Mouse (Mus musculus): ENCODE measurements around the gene Kif26b. TPM values are rescaled to one million over a fixed set of nuclear protein-coding genes. Genes with fewer than 3 reads are reported as not detected.

The Kif26b gene
- total and polyA plus RNA-seq, 2 experiments from 2014 or later = 3.4 to 33.7 TPM

- H3K36me3 ChIP-seq (ENCODE audit: insufficient read depth) = no peaks in the 10 kb centered on the region
- ATAC-seq (no peak), DNase-seq (no peak)
- H3K4me2 ChIP-seq (ENCODE audit: low read depth) = no peak overlapping the region
- H3K9me3 ChIP-seq (ENCODE audit: low read length) = no peaks in the 10 kb centered on the region
- H3K27ac ChIP-seq (ENCODE audit: low read depth, low read length) = no peak overlapping the region
- no peak overlapping the region for H3K9ac ChIP-seq
- TF ChIP-seq CTCF (IDR thresholded peaks at IDR 0.05; ENCODE audit: low read depth) = no peak
- no peaks in the 10 kb centered on the region for H3K4me1 ChIP-seq (ENCODE audit: insufficient read depth)
- no peaks in the 10 kb centered on the region for H3K27me3 ChIP-seq (ENCODE audit: insufficient read depth, low read length)
- WGBS = 89% methylated on average over 2 of the region's 2 CpGs
- H3K4me3 ChIP-seq (ENCODE audit: low read depth, low read length) = no peak overlapping the region
These were observed 208.0 kb downstream of the Kif26b start for GRCm38 (mm10) chr1:178736931-178737330.

- no peaks in the 10 kb centered on the region for H3K9me3 ChIP-seq (ENCODE audit: low read length)
- no peak for DNase-seq
- H3K4me2 ChIP-seq (ENCODE audit: low read depth) = no peak overlapping the region
- no peaks in the 10 kb centered on the region for H3K27me3 ChIP-seq (ENCODE audit: insufficient read depth, low read length)
- no peak for TF ChIP-seq CTCF (IDR thresholded peaks at IDR 0.05; ENCODE audit: low read depth)
- H3K36me3 ChIP-seq (ENCODE audit: insufficient read depth) = no peaks in the 10 kb centered on the region
- H3K4me1 ChIP-seq (ENCODE audit: insufficient read depth) = 0 out of 2 replicates have a peak, but pooled peaks cover 7% of the 10 kb centered on the region
- H3K9ac ChIP-seq = no peak overlapping the region
- ATAC-seq = no peak
- H3K4me3 ChIP-seq (ENCODE audit: low read depth, low read length) = no peak overlapping the region
- WGBS = 83% methylated on average over 5 of the region's 5 CpGs
- H3K27ac ChIP-seq (ENCODE audit: low read depth, low read length) = no peak overlapping the region
These were observed 214.9 kb downstream of the Kif26b start for GRCm38 (mm10) chr1:178743820-178744219.

GRCm38 (mm10) chr1:178744526-178744925 lies 215.6 kb downstream of the Kif26b start:
- Histone ChIP-seq H3K9me3 (ENCODE audit: low read length) (no peaks in the 10 kb centered on the region), H3K4me2 (ENCODE audit: low read depth) (no peak overlapping the region), H3K4me1 (ENCODE audit: insufficient read depth) (0 out of 2 replicates have a peak, but pooled peaks cover 7% of the 10 kb centered on the region), H3K4me3 (ENCODE audit: low read depth, low read length) (no peak overlapping the region), H3K27ac (ENCODE audit: low read depth, low read length) (no peak overlapping the region), H3K27me3 (ENCODE audit: insufficient read depth, low read length) (no peaks in the 10 kb centered on the region), H3K36me3 (ENCODE audit: insufficient read depth) (no peaks in the 10 kb centered on the region), H3K9ac (no peak overlapping the region)
- no peak for ATAC-seq
- WGBS = 62% methylated on average over 7 of the region's 7 CpGs
- no peak for DNase-seq
- no peak for TF ChIP-seq CTCF (IDR thresholded peaks at IDR 0.05; ENCODE audit: low read depth)

- WGBS = 39% methylated on average over 6 of the region's 6 CpGs
These were observed 216.0 kb downstream of the Kif26b start for GRCm38 (mm10) chr1:178744961-178745360.

GRCm38 (mm10) chr1:178745471-178745870 lies 216.5 kb downstream of the Kif26b start:
- H3K27me3 ChIP-seq (ENCODE audit: insufficient read depth, low read length) = no peaks in the 10 kb centered on the region
- no peak for DNase-seq
- no peak overlapping the region for H3K9ac ChIP-seq
- no peaks in the 10 kb centered on the region for H3K36me3 ChIP-seq (ENCODE audit: insufficient read depth)
- no peak overlapping the region for H3K27ac ChIP-seq (ENCODE audit: low read depth, low read length)
- no peak overlapping the region for H3K4me3 ChIP-seq (ENCODE audit: low read depth, low read length)
- no peak for TF ChIP-seq CTCF (IDR thresholded peaks at IDR 0.05; ENCODE audit: low read depth)
- ATAC-seq = no peak
- no peaks in the 10 kb centered on the region for H3K9me3 ChIP-seq (ENCODE audit: low read length)
- no peak overlapping the region for H3K4me2 ChIP-seq (ENCODE audit: low read depth)
- 60% methylated on average over 6 of the region's 6 CpGs for WGBS
- 0 out of 2 replicates have a peak, but pooled peaks cover 7% of the 10 kb centered on the region for H3K4me1 ChIP-seq (ENCODE audit: insufficient read depth)

More at GRCm38 (mm10) chr1:178744961-178745360, 216.0 kb downstream of the Kif26b start:
- H3K36me3 ChIP-seq (ENCODE audit: insufficient read depth) = no peaks in the 10 kb centered on the region
- H3K27ac ChIP-seq (ENCODE audit: low read depth, low read length) = no peak overlapping the region
- no peaks in the 10 kb centered on the region for H3K27me3 ChIP-seq (ENCODE audit: insufficient read depth, low read length)
- H3K9ac ChIP-seq = no peak overlapping the region
- 0 out of 2 replicates have a peak, but pooled peaks cover 7% of the 10 kb centered on the region for H3K4me1 ChIP-seq (ENCODE audit: insufficient read depth)
- ATAC-seq (no peak), DNase-seq (no peak)
- no peak overlapping the region for H3K4me2 ChIP-seq (ENCODE audit: low read depth)
- H3K4me3 ChIP-seq (ENCODE audit: low read depth, low read length) = no peak overlapping the region
- H3K9me3 ChIP-seq (ENCODE audit: low read length) = no peaks in the 10 kb centered on the region
- TF ChIP-seq CTCF (IDR thresholded peaks at IDR 0.05; ENCODE audit: low read depth) = no peak

- no peak for TF ChIP-seq CTCF (IDR thresholded peaks at IDR 0.05; ENCODE audit: low read depth)
- 43% methylated on average over 13 of the region's 13 CpGs for WGBS
- Histone ChIP-seq H3K4me2 (ENCODE audit: low read depth) (no peak overlapping the region), H3K27me3 (ENCODE audit: insufficient read depth, low read length) (no peaks in the 10 kb centered on the region), H3K4me1 (ENCODE audit: insufficient read depth) (0 out of 2 replicates have a peak, but pooled peaks cover 7% of the 10 kb centered on the region), H3K9me3 (ENCODE audit: low read length) (no peaks in the 10 kb centered on the region), H3K27ac (ENCODE audit: low read depth, low read length) (no peak overlapping the region), H3K4me3 (ENCODE audit: low read depth, low read length) (no peak overlapping the region), H3K36me3 (ENCODE audit: insufficient read depth) (no peaks in the 10 kb centered on the region), H3K9ac (no peak overlapping the region)
- ATAC-seq = no peak
- DNase-seq = no peak
These were observed 218.6 kb downstream of the Kif26b start for GRCm38 (mm10) chr1:178747279-178748221.

GRCm38 (mm10) chr1:178748222-178748600 lies 219.3 kb downstream of the Kif26b start:
- Histone ChIP-seq H3K4me1 (ENCODE audit: insufficient read depth) (0 out of 2 replicates have a peak, but pooled peaks cover 7% of the 10 kb centered on the region), H3K27ac (ENCODE audit: low read depth, low read length) (no peak overlapping the region), H3K4me3 (ENCODE audit: low read depth, low read length) (no peak overlapping the region), H3K27me3 (ENCODE audit: insufficient read depth, low read length) (no peaks in the 10 kb centered on the region), H3K9me3 (ENCODE audit: low read length) (no peaks in the 10 kb centered on the region), H3K36me3 (ENCODE audit: insufficient read depth) (no peaks in the 10 kb centered on the region), H3K9ac (no peak overlapping the region), H3K4me2 (ENCODE audit: low read depth) (no peak overlapping the region)
- DNase-seq (peak; percentile 12), ATAC-seq (no peak; the same call in 1 of the 2 replicates)
- no peak for TF ChIP-seq CTCF (IDR thresholded peaks at IDR 0.05; ENCODE audit: low read depth)
- WGBS = 44% methylated on average over 7 of the region's 7 CpGs
